Mouse (Mus musculus): ENCODE results near the gene Plscr5. TPM values are rescaled to one million over a fixed set of nuclear protein-coding genes. Genes with fewer than 3 reads are reported as not detected.
A peak's percentile ranks its signal among the peaks of the same experiment; 100 is the strongest.
"Not testable (repeated sequence)": the region's sequence is repeated elsewhere in the genome, so short reads cannot be mapped to it uniquely, and the experiment has no call there.

The Plscr5 gene
- polyA plus RNA-seq (2012; fragmentation: generic; extraction: Trizol) = not detected

- H3K4me2 ChIP-seq (ENCODE audit: low read depth); H3K79me2 ChIP-seq (ENCODE audit: control insufficient read depth, insufficient read depth); H3K27me3 ChIP-seq (ENCODE audit: control insufficient read depth, insufficient read depth, insufficient read length); H3ac ChIP-seq (ENCODE audit: control insufficient read depth, insufficient read length); H3K4me3 ChIP-seq; H3K36me3 ChIP-seq (ENCODE audit: control insufficient read depth, insufficient read depth): not testable (repeated sequence)
Measured at GRCm38 (mm10) chr9:92192636-92193035, at the start of gene Plscr5. Gene Plscr5, plus strand, starts transcription at chr9:92192936.

- H3K4me2 ChIP-seq (ENCODE audit: low read depth) = no peak overlapping the region
- no peak overlapping the region for H3K4me3 ChIP-seq
- H3K36me3 ChIP-seq (ENCODE audit: control insufficient read depth, insufficient read depth) = no peaks in the 10 kb centered on the region
- H3ac ChIP-seq (ENCODE audit: control insufficient read depth, insufficient read length) = no peak overlapping the region
- no peaks in the 10 kb centered on the region for H3K27me3 ChIP-seq (ENCODE audit: control insufficient read depth, insufficient read depth, insufficient read length)
- no peaks in the 10 kb centered on the region for H3K79me2 ChIP-seq (ENCODE audit: control insufficient read depth, insufficient read depth)
- TF ChIP-seq MYOG (IDR thresholded peaks at IDR 0.05; ENCODE audit: control insufficient read depth in 1 of 3, insufficient read depth in 1 of 3, insufficient read length in 2 of 3, low read depth in 2 of 3) (no peak), TCF12 (IDR thresholded peaks at IDR 0.05; ENCODE audit: insufficient read depth, poor library complexity, severe bottlenecking) (no peak), POLR2A (IDR thresholded peaks at IDR 0.05; ENCODE audit: insufficient read length, low read depth) (no peak), SRF (IDR thresholded peaks at IDR 0.05; ENCODE audit: control insufficient read depth, insufficient read length, low read depth) (no peak), CEBPB (IDR thresholded peaks at IDR 0.05; ENCODE audit: insufficient read depth, poor library complexity, severe bottlenecking) (no peak), REST (IDR thresholded peaks at IDR 0.05; ENCODE audit: insufficient read depth, insufficient read length) (no peak), E2F4 (IDR thresholded peaks at IDR 0.05; ENCODE audit: insufficient read depth) (no peak), MAX (IDR thresholded peaks at IDR 0.05; ENCODE audit: low read depth) (no peak), TCF3 (IDR thresholded peaks at IDR 0.05; ENCODE audit: insufficient read length, low read depth) (no peak), MYOD1 (IDR thresholded peaks at IDR 0.05; ENCODE audit: control insufficient read depth in 1 of 3, insufficient read length in 2 of 3, low read depth in 2 of 3) (no peak), POLR2AphosphoS2 (IDR thresholded peaks at IDR 0.05; ENCODE audit: insufficient read length, low read depth) (no peak), USF1 (IDR thresholded peaks at IDR 0.05; ENCODE audit: low read depth) (no peak)
Measured at GRCm38 (mm10) chr9:92147555-92148248, 45.0 kb upstream of the Plscr5 start.

GRCm38 (mm10) chr9:92162213-92162612 is 30.5 kb upstream of the Plscr5 start:
- Histone ChIP-seq H3K36me3 (ENCODE audit: control insufficient read depth, insufficient read depth) (no peaks in the 10 kb centered on the region), H3K4me3 (no peak overlapping the region), H3K4me2 (ENCODE audit: low read depth) (no peak overlapping the region), H3ac (ENCODE audit: control insufficient read depth, insufficient read length) (no peak overlapping the region), H3K27me3 (ENCODE audit: control insufficient read depth, insufficient read depth, insufficient read length) (no peaks in the 10 kb centered on the region), H3K79me2 (ENCODE audit: control insufficient read depth, insufficient read depth) (no peaks in the 10 kb centered on the region)
- TF ChIP-seq CEBPB (IDR thresholded peaks at IDR 0.05; ENCODE audit: insufficient read depth, poor library complexity, severe bottlenecking) (no peak), TCF3 (IDR thresholded peaks at IDR 0.05; ENCODE audit: insufficient read length, low read depth) (no peak), REST (IDR thresholded peaks at IDR 0.05; ENCODE audit: insufficient read depth, insufficient read length) (peak; percentile 65), TCF12 (IDR thresholded peaks at IDR 0.05; ENCODE audit: insufficient read depth, poor library complexity, severe bottlenecking) (no peak)

GRCm38 (mm10) chr9:92173318-92173985 is 19.3 kb upstream of the Plscr5 start:
- no peaks in the 10 kb centered on the region for H3K79me2 ChIP-seq (ENCODE audit: control insufficient read depth, insufficient read depth)
- H3ac ChIP-seq (ENCODE audit: control insufficient read depth, insufficient read length) = no peak overlapping the region
- no peak overlapping the region for H3K4me3 ChIP-seq
- H3K27me3 ChIP-seq (ENCODE audit: control insufficient read depth, insufficient read depth, insufficient read length) = no peaks in the 10 kb centered on the region
- no peaks in the 10 kb centered on the region for H3K36me3 ChIP-seq (ENCODE audit: control insufficient read depth, insufficient read depth)
- no peak overlapping the region for H3K4me2 ChIP-seq (ENCODE audit: low read depth)
- TF ChIP-seq MYOG (IDR thresholded peaks at IDR 0.05; ENCODE audit: control insufficient read depth in 1 of 3, insufficient read depth in 1 of 3, insufficient read length in 2 of 3, low read depth in 2 of 3) = no peak
- TF ChIP-seq E2F4 (IDR thresholded peaks at IDR 0.05; ENCODE audit: insufficient read depth) = no peak
- TF ChIP-seq TCF12 (IDR thresholded peaks at IDR 0.05; ENCODE audit: insufficient read depth, poor library complexity, severe bottlenecking) = no peak

GRCm38 (mm10) chr9:92174176-92175075 is 18.3 kb upstream of the Plscr5 start:
- no peaks in the 10 kb centered on the region for H3K36me3 ChIP-seq (ENCODE audit: control insufficient read depth, insufficient read depth)
- peak overlapping the region; percentile 15 for H3K4me2 ChIP-seq (ENCODE audit: low read depth)
- H3K4me3 ChIP-seq = no peak overlapping the region
- no peak overlapping the region for H3ac ChIP-seq (ENCODE audit: control insufficient read depth, insufficient read length)
- no peaks in the 10 kb centered on the region for H3K79me2 ChIP-seq (ENCODE audit: control insufficient read depth, insufficient read depth)
- no peak for TF ChIP-seq REST (IDR thresholded peaks at IDR 0.05; ENCODE audit: insufficient read depth, insufficient read length)
- TF ChIP-seq USF1 (IDR thresholded peaks at IDR 0.05; ENCODE audit: low read depth) = peak; percentile 76
- no peaks in the 10 kb centered on the region for H3K27me3 ChIP-seq (ENCODE audit: control insufficient read depth, insufficient read depth, insufficient read length)
